Mouse (Mus musculus) kidney, postnatal 14 days (tissue): ENCODE measurements around the gene Otub1.

Experiments used
- DNase-seq: peaks from one replicate; pipeline ENCODE4 v3.0.0; 2022; ENCODE audit warnings: mixed read lengths

The Otub1 gene

GRCm38 (mm10) chr19:7205326-7205725 is 790 bp downstream of the Otub1 start:
- no peak for DNase-seq

- DNase-seq: no peak
Observed at GRCm38 (mm10) chr19:7204898-7205297, 1.2 kb downstream of the Otub1 start.

DNA sequence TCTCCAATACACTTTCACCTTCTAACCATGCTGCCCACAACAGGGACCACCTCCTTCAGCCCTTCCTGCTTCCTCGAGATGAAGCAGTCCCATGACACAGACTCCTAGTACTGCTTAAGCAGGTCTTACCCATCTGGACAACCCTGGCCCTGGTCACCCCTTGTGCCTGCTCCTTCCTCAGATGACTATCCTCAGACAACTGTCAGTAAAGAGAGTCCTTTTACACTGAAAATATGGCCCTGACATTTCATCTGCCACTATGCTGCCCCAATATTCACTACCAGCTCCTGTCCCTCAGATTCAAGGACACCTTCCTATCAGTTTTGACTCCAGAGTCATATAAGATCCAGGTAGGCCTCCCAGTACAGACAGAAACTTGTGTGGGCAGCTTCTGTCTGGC is 5.7 kb downstream of the Otub1 start:
- DNase-seq: no peak

- no peak for DNase-seq
Observed at GRCm38 (mm10) chr19:7199089-7199488, 7.0 kb downstream of the Otub1 start.

GRCm38 (mm10) chr19:7197445-7197844 is 8.7 kb downstream of the Otub1 start:
- no peak for DNase-seq

DNA sequence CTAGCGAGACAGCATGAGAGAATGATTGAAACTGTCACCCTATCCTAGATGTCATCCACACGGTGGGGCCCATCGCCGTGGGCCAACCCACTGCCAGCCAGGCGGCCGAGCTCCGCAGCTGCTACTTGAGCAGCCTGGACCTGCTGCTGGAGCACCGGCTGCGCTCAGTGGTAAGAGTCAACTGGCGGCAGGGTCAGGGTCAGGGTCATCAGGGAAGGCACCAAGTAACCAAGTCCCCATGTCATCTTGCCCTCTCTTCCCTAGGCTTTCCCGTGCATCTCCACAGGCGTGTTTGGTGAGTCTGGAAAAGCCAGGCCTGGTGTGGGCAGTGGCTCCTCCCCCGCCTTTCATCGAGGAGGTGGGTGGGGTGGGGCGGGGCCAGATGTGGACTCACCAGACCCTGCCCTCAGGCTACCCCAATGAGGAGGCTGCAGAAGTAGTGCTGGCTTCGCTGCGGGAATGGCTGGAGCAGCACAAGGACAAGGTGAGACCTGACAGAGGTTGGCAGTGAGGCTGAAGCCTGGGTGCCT is 9.3 kb downstream of the Otub1 start:
- DNase-seq: peak; percentile 67

- peak; percentile 79 for DNase-seq
Observed at GRCm38 (mm10) chr19:7195900-7196728, 10.0 kb downstream of the Otub1 start.

DNA sequence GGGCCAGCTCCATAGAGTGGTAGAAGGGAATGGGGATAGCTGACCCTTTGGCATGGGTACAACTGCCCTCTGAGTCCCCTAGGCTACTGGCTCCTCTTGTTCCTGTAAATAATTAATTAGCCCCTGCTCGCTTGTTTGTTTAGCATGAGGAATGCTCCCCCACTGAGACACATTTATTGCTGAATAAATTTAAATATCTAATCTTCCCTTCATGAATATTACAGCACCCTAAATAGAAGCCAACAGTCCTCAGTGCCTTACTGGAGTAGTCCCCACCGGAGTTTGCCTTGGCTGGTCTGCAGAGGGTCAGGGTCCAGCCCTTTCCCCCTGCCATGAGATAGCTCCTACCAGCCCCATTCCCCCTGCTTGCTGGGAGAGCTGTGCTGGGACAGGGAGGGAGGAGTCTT is 13.6 kb downstream of the Otub1 start:
- peak; percentile 88 for DNase-seq

DNA sequence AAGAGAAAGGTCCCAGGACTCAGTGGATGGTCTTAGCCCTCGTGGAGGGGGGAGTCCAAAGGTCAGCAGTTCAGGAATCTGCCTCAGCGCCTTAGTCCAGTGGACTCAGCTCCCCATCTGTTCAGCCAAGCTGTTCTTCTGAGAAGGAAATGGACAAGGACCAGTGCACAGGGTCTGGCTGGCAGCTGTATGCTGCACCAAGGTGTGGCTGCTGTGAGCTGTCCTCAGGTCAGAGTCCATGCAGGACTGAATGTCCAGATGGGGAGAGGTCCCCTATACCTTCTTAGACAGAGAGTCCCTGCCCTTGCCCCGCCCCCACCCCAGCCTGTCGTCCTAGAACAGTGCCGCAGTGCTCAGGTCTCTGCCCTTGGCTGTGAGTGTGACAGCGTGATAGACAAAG is 14.5 kb downstream of the Otub1 start:
- peak; percentile 88 for DNase-seq

GRCm38 (mm10) chr19:7190986-7191385 is 15.1 kb downstream of the Otub1 start:
- DNase-seq: no peak

DNA sequence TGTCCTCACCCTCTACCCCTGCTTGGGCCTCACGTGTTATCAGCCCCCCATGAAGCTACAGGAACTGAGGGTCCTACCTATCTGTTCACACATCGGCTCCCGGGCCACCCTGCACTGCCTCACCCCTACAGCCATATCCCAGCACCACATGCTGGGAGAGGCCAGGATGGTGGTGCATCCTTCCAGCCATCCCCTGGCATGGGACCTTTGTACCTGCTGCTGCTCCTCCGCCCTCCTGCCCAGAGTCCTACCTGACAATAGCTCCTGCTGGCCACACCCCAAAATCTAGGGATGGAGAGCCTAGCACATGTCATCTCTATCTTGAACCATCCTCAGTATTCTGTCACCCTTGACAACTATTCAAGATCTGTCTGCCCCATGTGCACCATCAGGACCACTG is 17.1 kb downstream of the Otub1 start:
- no peak for DNase-seq

DNA sequence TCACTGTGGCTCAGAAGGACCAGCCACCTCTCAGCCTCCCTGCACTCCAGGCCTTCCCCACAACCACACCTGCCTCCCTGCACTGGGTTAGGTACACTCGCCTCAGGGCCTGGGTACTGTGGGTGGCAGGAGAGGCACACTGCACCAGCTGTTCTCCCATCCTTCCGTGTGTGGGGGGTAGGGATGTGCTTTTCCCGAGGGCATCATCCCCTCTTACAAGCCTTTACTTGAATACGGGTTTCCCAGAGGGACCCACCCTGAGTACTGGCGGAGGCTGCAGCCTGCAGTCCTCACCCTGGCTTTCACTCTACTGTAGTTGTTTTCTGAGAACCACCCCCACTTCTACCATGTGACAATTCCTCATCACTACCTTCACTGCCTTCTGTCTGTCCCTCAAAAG is 19.0 kb downstream of the Otub1 start:
- no peak for DNase-seq

GRCm38 (mm10) chr19:7185715-7186291 is 20.3 kb downstream of the Otub1 start:
- DNase-seq: no peak

DNA sequence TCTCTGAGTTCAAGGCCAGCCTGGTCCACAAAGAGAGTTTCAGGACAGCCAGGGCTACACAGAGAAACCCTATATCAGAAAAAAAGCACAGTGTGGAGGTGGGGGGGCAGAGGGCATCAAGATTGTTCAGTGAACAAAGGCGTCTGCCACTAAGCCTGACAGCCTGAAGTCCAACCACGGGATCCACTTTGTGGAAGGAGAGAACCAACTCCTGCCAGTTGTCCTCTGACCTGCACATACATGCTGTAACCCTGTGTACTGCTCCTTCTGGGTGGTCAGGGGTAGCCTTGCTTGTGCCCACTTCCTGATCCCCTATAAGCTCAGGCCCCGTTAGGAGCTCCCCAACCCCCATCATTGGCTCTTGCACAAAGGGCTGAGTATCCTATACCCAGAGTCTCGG is 21.1 kb downstream of the Otub1 start:
- DNase-seq: no peak

GRCm38 (mm10) chr19:7183419-7183818 is 22.7 kb downstream of the Otub1 start:
- no peak for DNase-seq

- DNase-seq: peak; percentile 95
Observed at GRCm38 (mm10) chr19:7182273-7182949, 23.7 kb downstream of the Otub1 start.

- DNase-seq: no peak
Observed at GRCm38 (mm10) chr19:7181496-7181895, 24.6 kb downstream of the Otub1 start.

DNA sequence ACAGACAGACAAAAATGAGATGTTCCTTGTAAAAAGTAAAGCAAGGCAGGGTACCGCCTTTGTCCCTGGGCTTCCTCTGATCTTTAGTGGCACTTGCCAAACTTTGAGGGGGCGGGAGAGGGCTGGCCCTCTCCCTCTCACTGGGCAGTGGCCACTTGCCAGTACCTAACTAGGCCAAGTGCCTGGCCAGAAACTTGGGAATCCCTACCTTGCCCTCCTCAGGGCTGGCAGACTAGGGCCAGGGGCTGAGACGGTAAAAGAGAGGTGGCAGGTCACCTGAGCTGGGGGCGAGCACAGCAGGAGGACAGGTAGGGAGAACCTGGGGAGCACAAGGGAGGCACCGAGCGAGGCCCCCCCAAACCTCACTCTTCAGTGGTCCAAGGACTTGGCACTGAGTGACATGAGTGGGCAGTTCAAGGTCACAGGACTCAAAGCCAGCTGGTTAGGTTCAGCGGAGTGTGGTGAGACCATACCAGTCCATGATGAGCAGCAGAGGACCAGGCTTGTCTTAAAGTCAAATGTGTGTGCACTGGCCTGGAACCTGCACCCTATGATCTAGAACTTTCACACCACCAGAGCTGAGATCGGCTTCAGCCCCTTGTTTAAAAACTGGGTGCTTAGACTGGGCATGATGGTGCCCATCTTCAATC is 25.2 kb downstream of the Otub1 start:
- DNase-seq: peak; percentile 77

GRCm38 (mm10) chr19:7178841-7179452 is 27.2 kb downstream of the Otub1 start:
- peak; percentile 82 for DNase-seq

- no peak for DNase-seq
Observed at GRCm38 (mm10) chr19:7177804-7178511, 28.2 kb downstream of the Otub1 start.

DNA sequence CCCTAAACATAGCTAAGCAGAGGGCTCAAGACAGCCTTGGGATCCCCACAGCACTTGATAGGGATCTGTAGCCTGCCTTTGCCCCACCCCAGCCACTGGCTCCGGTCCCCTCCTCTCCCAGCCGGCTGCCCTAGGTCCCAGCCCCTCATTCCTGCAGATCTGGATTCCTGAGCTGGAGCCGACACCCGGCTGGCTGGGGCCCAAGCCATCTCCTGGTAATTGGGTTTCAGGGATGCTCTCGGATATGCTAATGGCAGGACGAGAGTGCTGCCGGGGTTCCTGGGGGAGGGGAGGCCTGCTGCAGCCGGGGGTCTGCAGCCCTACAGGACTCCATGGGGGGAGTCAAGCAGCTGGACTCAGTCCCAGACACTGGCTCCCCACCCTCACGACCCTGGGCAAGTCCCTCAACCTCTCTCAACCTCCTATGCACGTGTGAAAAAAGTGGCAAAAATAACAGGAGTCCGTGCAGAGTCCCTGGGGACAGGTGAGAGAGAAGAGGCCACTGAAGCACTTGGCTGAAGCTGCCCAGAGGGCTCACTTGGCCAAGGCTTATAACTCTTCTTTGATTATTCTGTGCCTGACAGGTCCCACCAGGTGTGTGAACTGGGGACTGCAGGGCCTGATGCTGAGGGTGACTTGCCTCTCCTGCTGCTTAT is 29.9 kb downstream of the Otub1 start:
- peak; percentile 63 for DNase-seq
